Mouse (Mus musculus) thymus, postnatal 14 days (tissue): Measurements from ENCODE around the gene Lhfpl5.

ENCODE experiments used
- DNase-seq: peaks from one replicate; pipeline ENCODE4 v3.0.0; 2021

Lhfpl5 gene

GRCm38 (mm10) chr17:28628248-28629124 lies 53.0 kb downstream of the Lhfpl5 start:
- no peak for DNase-seq

GRCm38 (mm10) chr17:28629125-28629524 lies 53.7 kb downstream of the Lhfpl5 start:
- DNase-seq: no peak
